Mouse (Mus musculus) left cerebral cortex, adult 11 months (tissue): ENCODE results near the gene Cops3.
"Not testable (repeated sequence)": the region's sequence is repeated elsewhere in the genome, so short reads cannot be mapped to it uniquely, and the experiment has no call there.

Source experiments
- DNase-seq: peaks from one replicate; pipeline ENCODE4 v3.0.0; 2022; ENCODE audit warnings: low spot score

The Cops3 gene

GRCm38 (mm10) chr11:59839459-59840126, at the start of gene Cops3:
TSS of gene Cops3 (minus strand) at chr11:59839838.
- DNase-seq, result peak; percentile 94

DNA sequence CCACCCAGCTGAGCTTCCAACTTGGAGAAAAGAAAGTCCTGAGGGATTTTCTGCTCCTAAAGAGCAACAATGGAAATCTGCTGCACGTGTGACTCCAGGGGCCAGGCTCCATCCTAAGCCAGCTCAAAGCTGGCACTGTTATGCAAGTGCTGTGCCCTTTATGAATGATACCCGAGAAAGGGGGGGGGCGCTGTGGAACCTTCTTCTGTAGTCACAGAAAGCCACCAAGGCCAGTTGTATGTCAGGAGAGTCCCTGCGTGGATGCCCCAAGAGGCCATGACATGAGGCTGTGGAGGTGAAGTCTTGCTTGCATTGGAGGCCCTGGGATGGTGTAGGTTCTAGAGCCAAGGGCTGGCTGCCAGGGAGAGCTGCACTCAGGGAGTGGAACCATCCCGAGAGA, 48.5 kb upstream of the Cops3 start:
- DNase-seq, result no peak

DNA sequence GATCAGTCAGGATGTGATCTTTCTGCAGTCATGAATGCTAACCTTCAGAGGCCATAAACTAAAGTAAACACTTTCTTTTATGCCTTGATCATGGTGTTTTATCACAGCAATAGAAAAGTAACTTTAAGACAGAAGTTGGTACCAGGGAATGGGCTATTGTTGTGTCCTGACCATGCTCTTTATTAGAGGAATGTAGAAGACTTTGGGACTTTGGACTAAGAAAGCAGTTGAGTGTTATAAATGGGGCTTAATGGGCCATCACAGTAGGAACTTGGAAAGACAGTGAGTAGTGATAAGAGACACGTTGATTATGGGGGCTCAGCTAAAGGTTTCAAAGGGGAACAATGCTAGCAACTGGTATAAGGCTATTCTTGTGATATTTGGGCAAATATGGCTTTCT, 47.3 kb upstream of the Cops3 start:
- no peak for DNase-seq

- DNase-seq, result no peak
Measured at GRCm38 (mm10) chr11:59885217-59885986, 45.8 kb upstream of the Cops3 start.

DNA sequence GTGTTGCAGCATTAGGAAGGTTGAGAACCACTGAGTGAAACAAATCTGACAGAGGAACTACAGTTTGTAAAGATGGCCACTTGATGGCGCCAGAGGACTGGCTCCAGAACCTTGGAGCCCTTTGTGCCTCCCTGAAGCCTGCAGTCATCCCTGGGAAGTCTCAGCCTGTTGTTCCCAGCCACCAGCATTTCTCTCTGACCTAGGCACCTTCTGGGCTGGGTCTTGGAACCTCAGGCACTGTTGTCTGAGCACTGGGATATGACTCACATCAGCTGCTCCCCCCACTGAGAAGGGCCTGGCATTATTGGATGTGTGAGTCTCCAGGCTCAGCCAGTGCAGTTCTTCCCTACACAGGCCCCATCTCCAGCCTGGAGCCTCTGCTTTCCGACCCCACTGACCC, 40.4 kb upstream of the Cops3 start:
- DNase-seq, result peak; percentile 56

- DNase-seq, result no peak
Measured at GRCm38 (mm10) chr11:59872124-59872523, 32.5 kb upstream of the Cops3 start.

GRCm38 (mm10) chr11:59864316-59864715, 24.7 kb upstream of the Cops3 start:
- DNase-seq, result no peak

- DNase-seq, result no peak
Measured at GRCm38 (mm10) chr11:59860467-59860866, 20.8 kb upstream of the Cops3 start.

GRCm38 (mm10) chr11:59852865-59853264, 13.2 kb upstream of the Cops3 start:
- no peak for DNase-seq

GRCm38 (mm10) chr11:59847891-59848884, 8.6 kb upstream of the Cops3 start:
- peak; percentile 45 for DNase-seq

DNA sequence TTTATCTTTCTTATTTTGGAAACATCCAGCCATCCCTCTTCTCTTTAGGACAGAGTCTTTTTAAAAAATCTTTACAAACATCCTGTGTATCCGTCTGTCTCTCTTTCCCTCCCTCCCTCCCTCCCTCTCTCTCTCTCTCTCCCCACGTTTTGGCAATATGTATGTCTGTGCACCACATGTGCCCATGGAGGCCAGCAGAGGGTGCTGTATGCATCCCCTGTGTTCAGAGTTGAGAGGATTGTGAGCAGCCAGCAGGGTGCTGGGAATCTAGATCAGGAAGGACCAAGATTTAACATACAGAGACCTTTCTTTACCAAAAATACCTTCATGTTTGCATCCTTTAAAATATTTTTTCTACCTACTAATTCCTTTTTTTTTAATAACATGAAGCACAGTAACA, 7.5 kb upstream of the Cops3 start:
- no peak for DNase-seq

DNA sequence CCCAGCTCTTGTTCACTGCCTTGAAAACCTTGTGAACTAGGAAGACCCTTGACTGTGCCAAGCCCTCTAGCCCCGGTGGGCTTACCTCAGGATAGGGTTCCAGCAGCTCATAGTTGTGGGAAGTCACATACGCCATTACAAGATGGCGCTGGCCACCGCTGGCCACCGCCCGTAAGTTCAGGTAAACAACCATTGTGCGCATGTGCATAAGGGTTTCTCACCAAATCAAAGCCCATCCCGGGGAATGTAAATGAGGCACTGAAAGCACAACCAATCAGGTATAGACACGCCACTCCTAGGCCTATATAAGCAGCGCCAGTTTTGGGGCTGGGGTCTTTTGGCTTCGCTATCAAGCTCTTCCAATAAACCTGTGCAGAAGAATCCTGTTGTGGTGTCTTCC, 6.7 kb upstream of the Cops3 start:
- no peak for DNase-seq

DNA sequence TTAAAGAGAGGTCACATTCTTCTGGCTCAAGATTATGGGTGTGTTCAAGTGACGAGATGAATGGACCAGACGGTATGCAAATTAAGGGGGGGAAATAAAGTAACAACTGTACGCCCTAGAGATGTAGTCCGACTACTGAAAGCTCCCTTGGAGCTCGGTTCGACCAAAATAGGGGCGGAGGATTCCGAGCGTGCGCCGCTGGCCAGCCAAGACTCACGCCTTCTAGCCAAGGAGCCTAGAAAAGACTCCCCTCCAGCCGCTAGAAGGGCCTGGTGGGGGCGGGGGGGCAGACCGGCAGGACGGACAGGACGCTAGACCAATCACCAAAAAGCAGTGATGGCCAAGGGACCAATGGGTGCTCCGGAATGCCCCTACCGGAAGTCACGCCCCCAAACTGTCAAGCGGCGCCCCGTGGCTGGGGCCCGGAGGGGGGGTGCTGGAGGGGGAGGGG, 605 bp downstream of the Cops3 start, which contains the start of gene Nt5m:
Nt5m (plus strand) TSS at position 440 of the 451 bp plus-strand sequence.
- DNase-seq, result peak; percentile 84

- no peak for DNase-seq
Measured at GRCm38 (mm10) chr11:59838426-59838825, 1.2 kb downstream of the Cops3 start.

DNA sequence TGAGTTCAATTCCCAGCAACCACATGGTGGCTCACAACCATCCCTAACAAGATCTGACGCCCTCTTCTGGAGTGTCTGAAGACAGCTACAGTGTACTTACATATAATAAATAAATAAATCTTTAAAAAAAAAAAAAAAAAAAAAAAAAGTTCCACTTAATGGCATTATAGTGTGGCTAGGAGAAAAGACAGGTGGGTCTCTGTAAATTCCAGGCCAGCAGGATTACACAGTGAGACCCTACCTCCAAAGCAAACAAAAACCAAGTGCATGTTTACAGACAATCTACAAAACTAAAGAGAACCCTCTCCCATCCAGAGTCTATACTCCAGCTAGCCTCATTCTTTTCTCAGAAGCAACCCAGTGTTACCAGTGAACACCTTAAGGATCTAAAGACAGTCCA, 1.8 kb downstream of the Cops3 start:
- not testable (repeated sequence) for DNase-seq

DNA sequence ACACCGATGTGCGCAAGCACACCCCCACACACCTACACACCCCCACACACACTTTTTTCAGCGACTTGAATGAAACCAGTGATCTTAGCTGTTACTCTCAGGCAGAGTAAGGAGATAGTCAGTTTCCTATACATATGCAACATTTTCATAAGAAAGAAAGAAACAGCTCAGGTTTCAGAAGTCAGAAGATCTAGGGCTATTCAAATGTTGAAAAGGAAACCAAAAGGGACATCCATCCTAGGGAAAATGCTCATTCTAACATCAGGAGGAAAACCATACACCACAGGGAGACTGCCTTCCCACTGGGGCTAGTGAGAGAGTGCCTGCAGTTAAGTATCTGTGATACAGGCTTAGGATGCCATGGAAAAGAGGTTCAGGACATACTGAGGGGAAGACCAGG, 18.0 kb downstream of the Cops3 start:
- DNase-seq, result no peak

- no peak for DNase-seq
Measured at GRCm38 (mm10) chr11:59817916-59818315, 21.7 kb downstream of the Cops3 start.

- no peak for DNase-seq
Measured at GRCm38 (mm10) chr11:59815482-59816065, 24.1 kb downstream of the Cops3 start.

- no peak for DNase-seq
Measured at GRCm38 (mm10) chr11:59814936-59815335, 24.7 kb downstream of the Cops3 start.

- no peak for DNase-seq
Measured at GRCm38 (mm10) chr11:59814311-59814710, 25.3 kb downstream of the Cops3 start.

GRCm38 (mm10) chr11:59813276-59813675, 26.4 kb downstream of the Cops3 start:
- DNase-seq, result no peak

DNA sequence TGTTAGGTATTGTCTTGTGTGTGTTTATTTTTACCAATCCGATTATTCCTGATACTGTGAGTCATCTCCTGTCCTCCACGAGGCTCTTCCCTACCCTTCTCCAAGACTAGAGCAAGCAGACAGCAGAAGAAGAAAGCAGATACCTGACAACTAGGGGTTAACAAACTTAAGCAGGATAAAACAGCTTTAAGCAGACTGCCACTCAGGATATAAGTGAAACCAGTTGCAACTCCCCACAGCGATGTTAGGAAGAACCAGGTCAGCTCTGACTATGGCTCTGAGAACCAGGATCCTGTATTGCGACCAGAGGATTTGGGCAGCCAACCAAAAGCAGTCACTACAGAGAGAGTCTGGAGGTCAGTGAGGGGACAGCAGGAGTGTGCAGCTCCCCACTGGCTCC, 28.4 kb downstream of the Cops3 start:
- DNase-seq, result no peak
